Mouse (Mus musculus) Patski (cell line): Measurements from ENCODE around the gene Gstp3. TPM values are rescaled to one million over a fixed set of nuclear protein-coding genes. Genes with fewer than 3 reads are reported as not detected.

Source experiments
- ATAC-seq: fragments of 100-300 bp; one replicate; pipeline ENCODE4 v1.8.0; 2021
- CTCF ChIA-PET: fragments of 350-600 bp; sonication (Branson Sonifier 250); formaldehyde crosslinking; loops from one replicate; lab custom pipeline; 2022; ENCODE audit warnings: inconsistent platforms; lab: Charles Lee
- POLR2A ChIA-PET: fragments of 350-600 bp; sonication (Branson Sonifier 250); formaldehyde crosslinking; loops from one replicate; lab custom pipeline; 2022; ENCODE audit warnings: antibody characterized with exemption, inconsistent platforms; lab: Charles Lee
- DNase-seq: peaks from one replicate; pipeline ENCODE4 v3.0.0-alpha.2; 2011; ENCODE audit warnings: low read depth, low spot score
- H3K27me3 ChIP-seq: fragments of 371-371 bp; one replicate; pipeline ENCODE4 v1.5.1; 2021
- CTCF ChIP-seq: fragments of 100-300 bp; IDR thresholded peaks from one replicate; pipeline ENCODE4 v1.5.1; 2021
- in situ Hi-C: fragments of 300-500 bp; cut with MboI; formaldehyde crosslinking; loops from 3 replicates; pipeline ENCODE4 v1.11.1; 2018; ENCODE audit warnings: low pct_unique_long_range_greater_than_20kb, mixed read lengths
- polyA plus RNA-seq: library from polyadenylated mRNA; unstranded; gene quantifications from one replicate; pipeline ENCODE4 v1.2.3, GENCODE M21; 2021

Gstp3 gene
- not detected for polyA plus RNA-seq

GRCm38 (mm10) chr19:4059069-4059740, at the start of gene Gstp3:
Gene Gstp3 (minus strand): TSS chr19:4059569.
- ChIA-PET POLR2A (no interaction called here), CTCF (no interaction called here)
- ATAC-seq (no peak), DNase-seq (no peak)
- in situ Hi-C loops = no loop called here
- TF ChIP-seq CTCF = no peak
- no peaks in the 10 kb centered on the region for H3K27me3 ChIP-seq

GRCm38 (mm10) chr19:4108535-4108934, 49.2 kb upstream of the Gstp3 start:
- TF ChIP-seq CTCF = no peak
- in situ Hi-C loops = no loop called here
- CTCF ChIA-PET = no interaction called here
- no peaks in the 10 kb centered on the region for H3K27me3 ChIP-seq
- no peak for ATAC-seq
- POLR2A ChIA-PET = no interaction called here
- no peak for DNase-seq

- no peak for TF ChIP-seq CTCF
- ChIA-PET CTCF (no interaction called here), POLR2A (no interaction called here)
- no peaks in the 10 kb centered on the region for H3K27me3 ChIP-seq
- no peak for DNase-seq
- in situ Hi-C loops = no loop called here
- no peak for ATAC-seq
Observed at GRCm38 (mm10) chr19:4106654-4107053, 47.3 kb upstream of the Gstp3 start.

GRCm38 (mm10) chr19:4104675-4105194, 45.4 kb upstream of the Gstp3 start:
- ATAC-seq (no peak), DNase-seq (no peak)
- ChIA-PET POLR2A (no interaction called here), CTCF (interaction anchor here (1.3 kb wide), 1 partner anchor 20 kb away, joined by 4 read pairs; no protein-coding TSS in a partner anchor)
- in situ Hi-C loops = no loop called here
- TF ChIP-seq CTCF = no peak
- no peaks in the 10 kb centered on the region for H3K27me3 ChIP-seq

- POLR2A ChIA-PET = no interaction called here
- CTCF ChIA-PET = interaction anchor here (1.3 kb wide), 1 partner anchor 21 kb away, joined by 4 read pairs; no protein-coding TSS in a partner anchor
- no peak for TF ChIP-seq CTCF
- H3K27me3 ChIP-seq = no peaks in the 10 kb centered on the region
- no peak for ATAC-seq
- in situ Hi-C loops = no loop called here
- no peak for DNase-seq
Observed at GRCm38 (mm10) chr19:4103792-4104191, 44.4 kb upstream of the Gstp3 start.

GRCm38 (mm10) chr19:4103294-4103693, 43.9 kb upstream of the Gstp3 start:
- CTCF ChIA-PET = interaction anchor here (1.3 kb wide), 1 partner anchor 22 kb away, joined by 4 read pairs; no protein-coding TSS in a partner anchor
- H3K27me3 ChIP-seq = no peaks in the 10 kb centered on the region
- in situ Hi-C loops = no loop called here
- DNase-seq = no peak
- no peak for ATAC-seq
- POLR2A ChIA-PET = no interaction called here
- no peak for TF ChIP-seq CTCF

GRCm38 (mm10) chr19:4102626-4103025, 43.3 kb upstream of the Gstp3 start:
- in situ Hi-C loops = no loop called here
- H3K27me3 ChIP-seq = no peaks in the 10 kb centered on the region
- ATAC-seq = no peak
- ChIA-PET CTCF (interaction anchor here (1.3 kb wide), 1 partner anchor 55 kb away, joined by 3 read pairs; no protein-coding TSS in a partner anchor), POLR2A (no interaction called here)
- no peak for TF ChIP-seq CTCF
- no peak for DNase-seq

- DNase-seq (no peak), ATAC-seq (no peak)
- no peaks in the 10 kb centered on the region for H3K27me3 ChIP-seq
- TF ChIP-seq CTCF = no peak
- CTCF ChIA-PET = interaction anchor here (1.3 kb wide), 1 partner anchor 54 kb away, joined by 3 read pairs; no protein-coding TSS in a partner anchor
- in situ Hi-C loops = no loop called here
- POLR2A ChIA-PET = no interaction called here
Observed at GRCm38 (mm10) chr19:4102049-4102448, 42.7 kb upstream of the Gstp3 start.

GRCm38 (mm10) chr19:4101466-4101865, 42.1 kb upstream of the Gstp3 start:
- no peak for DNase-seq
- CTCF ChIA-PET = interaction anchor here (1.3 kb wide), 1 partner anchor 53 kb away, joined by 3 read pairs; no protein-coding TSS in a partner anchor

GRCm38 (mm10) chr19:4100718-4101261, 41.4 kb upstream of the Gstp3 start:
- in situ Hi-C loops = no loop called here
- ATAC-seq = no peak
- TF ChIP-seq CTCF = no peak

More at GRCm38 (mm10) chr19:4101466-4101865, 42.1 kb upstream of the Gstp3 start:
- in situ Hi-C loops = no loop called here
- H3K27me3 ChIP-seq = no peaks in the 10 kb centered on the region
- ATAC-seq = no peak
- TF ChIP-seq CTCF = no peak
- POLR2A ChIA-PET = no interaction called here

More at GRCm38 (mm10) chr19:4100718-4101261, 41.4 kb upstream of the Gstp3 start:
- ChIA-PET POLR2A (no interaction called here), CTCF (no interaction called here)
- no peak for DNase-seq
- no peaks in the 10 kb centered on the region for H3K27me3 ChIP-seq
